Comparison of ENCODE assay signal across 16 mouse cellular contexts in genomic region chr1:35200656-35201055, GRCm38 (mm10).
"Had no signal": no experiment of that assay in that cellular context is flagged by ENCODE, and none has a peak within 500 bp of the region (broad histone marks: within the 10 kb centered on the region; RNA-seq: fewer than 3 reads in every experiment).

No protein-coding gene starts in this region.

- DNase-seq: kidney, adult 18-20 months; kidney, postnatal 25 days; liver, embryonic 13.5 days; lung, adult 2 months; lung, postnatal 14 days; lung, postnatal 4 days; midbrain, embryonic 14.5 days; right cerebral cortex, postnatal 14 days; right cerebral cortex, postnatal 4 days; thymus, adult 2 months; thymus, postnatal 14 days; thymus, postnatal 4 days had no signal

- H3K4me3 ChIP-seq: liver, embryonic 13.5 days; neural tube, embryonic 12.5 days had no signal

- H3K9ac ChIP-seq: liver, embryonic 13.5 days; neural tube, embryonic 12.5 days had no signal

- H3K36me3 ChIP-seq: liver, embryonic 13.5 days; neural tube, embryonic 12.5 days had no signal

- H3K4me2 ChIP-seq: liver, embryonic 13.5 days; midbrain, embryonic 11.5 days; neural tube, embryonic 12.5 days had no signal

- H3K27ac ChIP-seq: kidney, postnatal 0 days; liver, embryonic 13.5 days; neural tube, embryonic 12.5 days; stomach, postnatal 0 days had no signal

- H3K9me3 ChIP-seq: liver, embryonic 13.5 days; neural tube, embryonic 12.5 days had no signal

- H3K4me1 ChIP-seq: liver, embryonic 13.5 days; neural tube, embryonic 12.5 days had no signal

- H3K27me3 ChIP-seq: liver, embryonic 13.5 days; neural tube, embryonic 12.5 days had no signal
